Mouse (Mus musculus): ENCODE results near the gene Ccdc50. TPM values are rescaled to one million over a fixed set of nuclear protein-coding genes. Genes with fewer than 3 reads are reported as not detected.

Gene Ccdc50
- polyA plus RNA-seq (2015; fragmentation: Nextera tagmentation; extraction: Ambion mirVana), result 47.4 and 51.0 TPM in 2 replicates

- H3K4me1 ChIP-seq, result peaks cover 15% of the 10 kb centered on the region
- peak; percentile 98 for ATAC-seq (replicated peaks; ENCODE audit: low FRiP score)
- peak within 1 kb of the TSS; percentile 98 for H3K27ac ChIP-seq
- under 1% methylated on average over 64 of the region's 69 CpGs for WGBS
- peak within 1 kb of the TSS; percentile 90 for H3K9ac ChIP-seq
- H3K27me3 ChIP-seq, result no peaks in the 10 kb centered on the region
- H3K9me3 ChIP-seq (replicated peaks), result no peaks in the 10 kb centered on the region
- H3K36me3 ChIP-seq, result no peaks in the 10 kb centered on the region
- peak within 1 kb of the TSS; percentile 66 for H3K4me2 ChIP-seq
- H3K4me3 ChIP-seq (replicated peaks), result peak within 1 kb of the TSS; percentile 82
Observed at GRCm38 (mm10) chr16:27388761-27389451, at the start of gene Ccdc50. Ccdc50 (plus strand) TSS chr16:27388869.

- Histone ChIP-seq H3K4me2 (no peak overlapping the region), H3K36me3 (no peaks in the 10 kb centered on the region), H3K4me1 (no peaks in the 10 kb centered on the region), H3K27ac (no peak overlapping the region), H3K9ac (no peak overlapping the region), H3K27me3 (no peaks in the 10 kb centered on the region), H3K4me3 (replicated peaks) (no peak overlapping the region), H3K9me3 (replicated peaks) (no peaks in the 10 kb centered on the region)
- ATAC-seq (replicated peaks; ENCODE audit: low FRiP score), result no peak
- WGBS, result 61% methylated on average over 3 of the region's 3 CpGs
Observed at GRCm38 (mm10) chr16:27347521-27347920, 41.1 kb upstream of the Ccdc50 start.

- Histone ChIP-seq H3K27ac (no peak overlapping the region), H3K4me2 (no peak overlapping the region), H3K36me3 (no peaks in the 10 kb centered on the region), H3K4me1 (no peaks in the 10 kb centered on the region), H3K9ac (no peak overlapping the region), H3K27me3 (no peaks in the 10 kb centered on the region), H3K9me3 (replicated peaks) (no peaks in the 10 kb centered on the region), H3K4me3 (replicated peaks) (no peak overlapping the region)
- ATAC-seq (replicated peaks; ENCODE audit: low FRiP score), result no peak
- WGBS, result 80% methylated on average over 1 of the region's 1 CpGs
Observed at GRCm38 (mm10) chr16:27348359-27348758, 40.3 kb upstream of the Ccdc50 start.

DNA sequence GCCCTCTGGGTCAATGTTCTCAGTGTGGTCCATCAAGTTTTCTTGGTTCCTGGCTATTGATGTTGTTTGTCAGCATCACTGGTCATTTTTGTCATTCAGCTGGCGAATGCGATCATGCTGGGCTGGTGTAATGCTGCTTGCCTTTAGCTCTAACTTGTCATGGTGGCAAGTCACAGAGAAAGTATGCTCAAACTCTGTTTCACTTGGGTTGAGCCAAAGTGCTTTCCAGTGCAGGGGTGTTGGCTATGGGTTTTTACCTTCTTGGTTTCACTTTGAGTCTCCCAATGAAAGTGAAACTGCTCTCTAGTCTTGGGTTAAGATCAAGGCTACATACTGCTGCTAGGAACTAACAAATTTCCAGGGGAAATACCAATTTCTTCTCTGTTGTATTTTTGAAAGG, 39.4 kb upstream of the Ccdc50 start:
- Histone ChIP-seq H3K4me3 (replicated peaks) (no peak overlapping the region), H3K27ac (no peak overlapping the region), H3K9me3 (replicated peaks) (no peaks in the 10 kb centered on the region), H3K4me1 (no peaks in the 10 kb centered on the region), H3K36me3 (no peaks in the 10 kb centered on the region), H3K9ac (no peak overlapping the region), H3K4me2 (no peak overlapping the region), H3K27me3 (no peaks in the 10 kb centered on the region)
- no peak for ATAC-seq (replicated peaks; ENCODE audit: low FRiP score)
- WGBS, result 93% methylated on average over 2 of the region's 2 CpGs

GRCm38 (mm10) chr16:27349878-27350532, 38.7 kb upstream of the Ccdc50 start:
- Histone ChIP-seq H3K4me1 (no peaks in the 10 kb centered on the region), H3K4me3 (replicated peaks) (no peak overlapping the region), H3K27ac (no peak overlapping the region), H3K9me3 (replicated peaks) (no peaks in the 10 kb centered on the region), H3K27me3 (no peaks in the 10 kb centered on the region), H3K36me3 (no peaks in the 10 kb centered on the region), H3K4me2 (no peak overlapping the region), H3K9ac (no peak overlapping the region)
- whole genome bisulfite sequencing, result 90% methylated on average over 7 of the region's 7 CpGs
- no peak for ATAC-seq (replicated peaks; ENCODE audit: low FRiP score)

- H3K27ac ChIP-seq, result no peak overlapping the region
- no peaks in the 10 kb centered on the region for H3K4me1 ChIP-seq
- H3K27me3 ChIP-seq, result no peaks in the 10 kb centered on the region
- H3K4me3 ChIP-seq (replicated peaks), result no peak overlapping the region
- no peak overlapping the region for H3K4me2 ChIP-seq
- H3K9me3 ChIP-seq (replicated peaks), result no peaks in the 10 kb centered on the region
- WGBS, result 48% methylated on average over 2 of the region's 2 CpGs
- H3K9ac ChIP-seq, result no peak overlapping the region
- no peaks in the 10 kb centered on the region for H3K36me3 ChIP-seq
- ATAC-seq (replicated peaks; ENCODE audit: low FRiP score), result no peak
Observed at GRCm38 (mm10) chr16:27354464-27354863, 34.2 kb upstream of the Ccdc50 start.

DNA sequence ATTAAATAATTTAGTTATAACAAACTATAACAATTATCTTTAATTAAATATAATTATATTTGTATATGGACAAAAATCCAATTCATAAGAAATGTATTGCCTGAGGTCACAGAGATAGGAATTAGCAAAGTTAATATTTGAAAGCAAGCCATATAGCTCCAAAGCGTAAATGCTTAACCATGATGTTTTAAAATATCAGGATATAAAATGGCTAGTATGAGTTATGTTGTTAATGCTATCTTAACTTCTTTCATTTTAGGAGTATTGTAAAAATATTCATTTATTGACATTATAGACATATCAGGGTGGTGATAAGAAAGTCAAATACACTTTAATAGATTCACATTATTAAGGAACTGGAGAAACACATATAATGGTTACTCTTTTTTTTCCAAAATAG, 28.6 kb upstream of the Ccdc50 start:
- Histone ChIP-seq H3K4me1 (no peaks in the 10 kb centered on the region), H3K9ac (no peak overlapping the region), H3K27ac (no peak overlapping the region), H3K4me3 (replicated peaks) (no peak overlapping the region), H3K9me3 (replicated peaks) (no peaks in the 10 kb centered on the region), H3K36me3 (no peaks in the 10 kb centered on the region), H3K27me3 (no peaks in the 10 kb centered on the region), H3K4me2 (no peak overlapping the region)
- WGBS, result 82% methylated on average over 1 of the region's 1 CpGs
- no peak for ATAC-seq (replicated peaks; ENCODE audit: low FRiP score)

DNA sequence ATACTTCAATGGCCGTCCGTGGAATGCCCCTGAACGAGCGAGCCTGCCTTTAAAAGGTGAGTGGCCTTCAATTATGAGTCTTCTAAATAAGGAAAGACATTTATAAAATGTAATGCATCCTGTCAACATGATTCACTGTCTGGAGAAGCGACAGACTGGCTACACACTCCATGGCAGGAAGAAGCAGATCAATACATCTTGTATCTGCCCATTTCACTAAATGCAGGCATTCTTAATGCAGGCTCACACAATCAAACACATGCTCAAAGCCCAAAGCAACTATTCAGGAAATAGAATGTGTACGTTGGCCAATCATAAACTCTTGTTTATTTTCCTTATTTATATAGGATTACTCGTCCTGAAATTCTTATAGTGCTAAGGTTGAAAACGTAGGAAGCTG, 18.5 kb upstream of the Ccdc50 start, which contains the start of gene Uts2b:
TSS of gene Uts2b (minus strand) at position 49 of the 400 bp plus-strand sequence.
- no peaks in the 10 kb centered on the region for H3K9me3 ChIP-seq (replicated peaks)
- ATAC-seq (replicated peaks; ENCODE audit: low FRiP score), result no peak
- H3K27me3 ChIP-seq, result no peaks in the 10 kb centered on the region
- no peaks in the 10 kb centered on the region for H3K36me3 ChIP-seq
- no peak within 1 kb of the TSS for H3K4me2 ChIP-seq
- no peak within 1 kb of the TSS for H3K4me3 ChIP-seq (replicated peaks)
- no peak within 1 kb of the TSS for H3K27ac ChIP-seq
- WGBS, result 70% methylated on average over 8 of the region's 8 CpGs
- H3K9ac ChIP-seq, result no peak within 1 kb of the TSS
- no peaks in the 10 kb centered on the region for H3K4me1 ChIP-seq

DNA sequence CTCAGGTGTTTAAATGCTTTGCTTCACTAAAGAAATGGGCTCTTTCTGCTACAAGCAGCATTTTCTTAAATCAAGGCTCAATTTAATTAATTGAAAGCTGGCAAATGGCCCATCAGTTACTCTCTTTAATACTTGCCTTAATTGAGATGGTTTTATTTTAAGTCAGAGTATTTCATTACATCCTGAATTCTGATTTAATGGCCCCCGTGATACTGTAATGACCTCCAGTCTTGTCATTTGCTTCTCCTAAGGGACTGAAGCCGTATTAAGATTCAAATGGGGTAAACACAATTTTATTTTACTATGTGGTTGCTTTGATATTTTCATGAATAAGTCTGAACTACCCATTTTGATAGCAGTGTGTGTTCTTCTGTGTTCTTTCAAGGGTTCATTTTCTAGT, 18.0 kb upstream of the Ccdc50 start:
- Histone ChIP-seq H3K9ac (no peak overlapping the region), H3K36me3 (no peaks in the 10 kb centered on the region), H3K4me1 (no peaks in the 10 kb centered on the region), H3K27ac (no peak overlapping the region), H3K4me2 (no peak overlapping the region), H3K27me3 (no peaks in the 10 kb centered on the region), H3K9me3 (replicated peaks) (no peaks in the 10 kb centered on the region), H3K4me3 (replicated peaks) (no peak overlapping the region)
- ATAC-seq (replicated peaks; ENCODE audit: low FRiP score), result no peak
- WGBS, result 53% methylated on average over 2 of the region's 2 CpGs

DNA sequence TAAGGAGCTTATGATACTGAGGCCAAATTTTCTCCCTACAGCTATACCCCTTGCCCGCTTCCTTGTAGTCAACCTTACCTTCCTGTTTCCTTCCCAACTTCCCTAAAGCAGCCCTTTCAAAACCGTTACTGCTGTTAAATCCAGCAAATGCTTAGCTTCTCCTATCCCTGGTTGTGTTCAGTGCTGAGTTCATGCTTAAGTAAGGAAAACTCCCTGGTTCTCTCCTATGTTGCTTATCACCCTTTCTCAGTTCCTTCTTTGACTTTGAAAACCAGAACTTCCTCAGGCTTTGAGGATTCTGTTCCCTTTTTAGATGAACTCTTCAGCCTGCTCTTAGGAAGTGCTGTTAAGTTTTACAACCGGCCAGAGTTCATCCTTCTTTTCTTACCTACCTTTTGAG, 14.5 kb upstream of the Ccdc50 start:
- Histone ChIP-seq H3K4me3 (replicated peaks) (no peak overlapping the region), H3K4me1 (no peaks in the 10 kb centered on the region), H3K27me3 (no peaks in the 10 kb centered on the region), H3K36me3 (no peaks in the 10 kb centered on the region), H3K27ac (no peak overlapping the region), H3K4me2 (no peak overlapping the region), H3K9ac (no peak overlapping the region), H3K9me3 (replicated peaks) (no peaks in the 10 kb centered on the region)
- no peak for ATAC-seq (replicated peaks; ENCODE audit: low FRiP score)
- 68% methylated on average over 3 of the region's 3 CpGs for WGBS

DNA sequence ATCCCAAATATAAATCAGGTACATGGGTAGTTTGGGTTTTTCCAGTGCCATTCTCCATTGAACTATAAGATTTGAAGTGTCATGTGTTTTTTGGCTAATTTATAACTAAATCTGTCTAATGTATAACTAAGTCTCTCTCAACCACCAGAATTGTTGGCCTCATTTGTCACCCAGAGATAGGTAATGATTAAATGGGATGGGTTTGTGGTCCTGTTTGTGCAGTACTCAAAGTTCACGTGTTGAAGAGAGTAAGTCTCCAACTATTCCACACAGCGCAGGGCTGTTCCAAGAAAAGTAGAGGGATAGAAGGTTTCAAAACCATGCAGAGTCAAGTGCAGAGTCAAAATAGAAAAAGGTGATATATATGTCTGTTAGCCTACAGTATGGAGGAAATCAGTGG, 13.4 kb upstream of the Ccdc50 start:
- Histone ChIP-seq H3K27ac (peak overlapping the region; percentile 56), H3K4me3 (replicated peaks) (no peak overlapping the region), H3K9me3 (replicated peaks) (no peaks in the 10 kb centered on the region), H3K27me3 (no peaks in the 10 kb centered on the region), H3K36me3 (no peaks in the 10 kb centered on the region), H3K4me2 (no peak overlapping the region), H3K4me1 (no peaks in the 10 kb centered on the region), H3K9ac (no peak overlapping the region)
- 79% methylated on average over 2 of the region's 2 CpGs for WGBS
- peak; percentile 92 for ATAC-seq (replicated peaks; ENCODE audit: low FRiP score)

DNA sequence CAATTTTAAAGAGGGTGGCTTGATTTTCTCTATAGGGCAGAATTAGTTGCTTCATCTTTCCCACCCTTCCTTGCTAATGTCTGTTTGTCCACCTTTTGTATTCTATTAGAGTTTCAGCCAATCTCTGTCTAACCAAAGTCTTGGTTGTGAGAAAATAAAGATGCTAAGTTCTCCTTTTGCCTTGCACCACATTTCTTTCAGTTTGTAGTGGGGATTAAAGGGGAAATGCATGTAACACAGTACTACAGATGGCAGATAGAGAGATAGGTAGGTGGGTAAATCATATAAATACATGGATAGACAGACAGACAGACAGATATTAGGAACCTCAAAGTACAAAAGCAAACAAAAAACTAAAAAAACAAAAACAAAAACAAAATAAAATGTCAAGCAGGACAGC, 12.1 kb upstream of the Ccdc50 start:
- no peak for ATAC-seq (replicated peaks; ENCODE audit: low FRiP score)
- H3K27ac ChIP-seq, result no peak overlapping the region
- no peak overlapping the region for H3K4me2 ChIP-seq
- H3K9me3 ChIP-seq (replicated peaks), result no peaks in the 10 kb centered on the region
- H3K4me3 ChIP-seq (replicated peaks), result no peak overlapping the region
- H3K36me3 ChIP-seq, result no peaks in the 10 kb centered on the region
- no peaks in the 10 kb centered on the region for H3K4me1 ChIP-seq
- no peak overlapping the region for H3K9ac ChIP-seq
- no peaks in the 10 kb centered on the region for H3K27me3 ChIP-seq

All from kidney, embryonic 15.5 days (tissue).